Mouse (Mus musculus) E14TG2a.4 (cell line): ENCODE data around the gene Hmgb4.

Experiments used
- CTCF ChIP-seq: conservative IDR thresholded peaks from 2 replicates; pipeline ENCODE4 v1.5.1; 2014; ENCODE audit warnings: low read length
- NANOG ChIP-seq: IDR thresholded peaks from 2 replicates; pipeline ENCODE4 v1.6.1; 2014; ENCODE audit warnings: borderline replicate concordance, low read length, mixed read lengths
- POU5F1 ChIP-seq: IDR thresholded peaks from 2 replicates; pipeline ENCODE4 v1.6.1; 2014; ENCODE audit warnings: low read length, borderline replicate concordance

DNA sequence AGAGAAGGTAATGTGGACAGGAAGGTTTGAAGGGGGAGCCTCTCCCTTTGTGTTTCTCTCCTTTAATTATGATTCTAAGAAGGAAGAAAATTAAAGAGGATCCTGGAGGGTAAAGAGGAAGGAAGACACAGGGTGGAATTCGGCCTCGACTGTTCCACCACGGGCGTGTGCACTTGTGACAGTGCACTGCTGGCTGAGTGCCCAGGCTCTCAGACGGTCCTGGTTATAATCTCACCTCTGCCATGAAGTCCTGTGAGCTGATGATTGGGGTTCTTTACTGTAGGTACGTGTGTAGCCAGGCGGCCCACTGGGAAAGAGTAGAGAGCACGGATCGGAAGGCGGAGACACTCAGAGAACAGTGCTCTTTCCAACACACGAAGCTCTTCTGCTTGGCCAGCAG, 12.4 kb upstream of the Hmgb4 start:
- no peak for TF ChIP-seq CTCF
- TF ChIP-seq NANOG = no peak
- TF ChIP-seq POU5F1 = no peak
